Mouse (Mus musculus) liver, embryonic 15.5 days (tissue): ENCODE data around the gene Shc2. TPM values are rescaled to one million over a fixed set of nuclear protein-coding genes. Genes with fewer than 3 reads are reported as not detected.

Experiments
- ATAC-seq: fragments of 200-750 bp; cut with Nextera tagmentation; 2 replicates; pipeline ENCODE4 v1.8.0; 2017; ENCODE audit warnings: moderate number of reproducible peaks, mild to moderate bottlenecking, moderate library complexity; ENCODE audit not compliant: insufficient read depth
- H3K27ac ChIP-seq: fragments of 300-500 bp; sonication (generic); replicated peaks from 2 replicates; pipeline ENCODE4 v1.5.1; 2015; ENCODE audit warnings: mild to moderate bottlenecking, inconsistent platforms
- H3K27me3 ChIP-seq: fragments of 300-500 bp; sonication (generic); 2 replicates; pipeline ENCODE4 v1.6.1; 2015; ENCODE audit warnings: mild to moderate bottlenecking, inconsistent platforms
- H3K36me3 ChIP-seq: fragments of 300-500 bp; sonication (generic); replicated peaks from 2 replicates; pipeline ENCODE4 v1.6.1; 2015; ENCODE audit warnings: moderate library complexity, mild to moderate bottlenecking, inconsistent platforms
- H3K4me1 ChIP-seq: fragments of 300-500 bp; sonication (generic); replicated peaks from 2 replicates; pipeline ENCODE4 v1.6.1; 2015; ENCODE audit warnings: inconsistent platforms
- H3K4me2 ChIP-seq: fragments of 300-500 bp; sonication (generic); 2 replicates; pipeline ENCODE4 v1.6.1; 2015; ENCODE audit warnings: moderate library complexity, mild to moderate bottlenecking, inconsistent platforms
- H3K4me3 ChIP-seq: fragments of 300-500 bp; sonication (generic); replicated peaks from 2 replicates; pipeline ENCODE4 v1.5.1; 2015; ENCODE audit warnings: mild to moderate bottlenecking, inconsistent platforms
- H3K9ac ChIP-seq: fragments of 300-500 bp; sonication (generic); 2 replicates; pipeline ENCODE4 v1.6.1; 2015; ENCODE audit warnings: moderate library complexity, mild to moderate bottlenecking, inconsistent platforms
- H3K9me3 ChIP-seq: fragments of 300-500 bp; sonication (generic); replicated peaks from 2 replicates; pipeline ENCODE4 v1.6.1; 2016; ENCODE audit warnings: inconsistent platforms
- WGBS: fragments of 180-500 bp; shearing (Covaris S2); methylation state at CpG from one replicate; pipeline ENCODE4 v1.1.7; 2015; ENCODE audit warnings: mixed read lengths; ENCODE audit not compliant: insufficient replicate concordance; 5-methylcytosine and 5-hydroxymethylcytosine counted together
- polyA plus RNA-seq: library from polyadenylated mRNA; unstranded; fragments of >200 nt; fragmentation: Nextera tagmentation; extraction: Ambion mirVana; gene quantifications from 2 replicates; pipeline ENCODE4 v1.2.1, GENCODE M21; 2015

Gene Shc2
- polyA plus RNA-seq, 1 experiment from 2014 or later, result 0.10 TPM

DNA sequence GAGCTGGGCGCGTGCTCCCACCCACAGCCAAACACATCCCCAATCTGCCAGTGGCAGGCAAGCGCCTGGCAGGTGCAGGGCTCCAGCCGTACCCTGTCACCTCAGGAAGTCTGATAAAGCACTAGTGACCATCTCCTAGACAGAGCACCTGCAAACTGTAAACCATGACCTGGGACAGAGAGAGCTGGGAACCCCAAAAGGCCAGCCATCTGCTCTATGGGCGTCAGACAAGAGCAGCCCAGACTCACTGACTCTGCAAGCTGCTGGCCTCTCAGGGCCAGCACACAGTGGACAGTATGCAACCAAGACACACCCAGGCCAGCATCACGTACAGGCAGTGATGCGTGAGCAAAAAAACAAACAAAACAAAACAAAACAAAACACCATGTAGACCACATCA lies 58.8 kb downstream of the Shc2 start:
- no peak overlapping the region for H3K4me3 ChIP-seq
- H3K4me1 ChIP-seq, result no peaks in the 10 kb centered on the region
- no peaks in the 10 kb centered on the region for H3K9me3 ChIP-seq
- ATAC-seq, result no peak
- H3K4me2 ChIP-seq, result no peak overlapping the region
- H3K9ac ChIP-seq, result no peak overlapping the region
- 0 out of 2 replicates have a peak, but pooled peaks cover 7% of the 10 kb centered on the region for H3K27me3 ChIP-seq
- H3K27ac ChIP-seq, result no peak overlapping the region
- no peaks in the 10 kb centered on the region for H3K36me3 ChIP-seq
- WGBS, result 58% methylated on average over 7 of the region's 7 CpGs

DNA sequence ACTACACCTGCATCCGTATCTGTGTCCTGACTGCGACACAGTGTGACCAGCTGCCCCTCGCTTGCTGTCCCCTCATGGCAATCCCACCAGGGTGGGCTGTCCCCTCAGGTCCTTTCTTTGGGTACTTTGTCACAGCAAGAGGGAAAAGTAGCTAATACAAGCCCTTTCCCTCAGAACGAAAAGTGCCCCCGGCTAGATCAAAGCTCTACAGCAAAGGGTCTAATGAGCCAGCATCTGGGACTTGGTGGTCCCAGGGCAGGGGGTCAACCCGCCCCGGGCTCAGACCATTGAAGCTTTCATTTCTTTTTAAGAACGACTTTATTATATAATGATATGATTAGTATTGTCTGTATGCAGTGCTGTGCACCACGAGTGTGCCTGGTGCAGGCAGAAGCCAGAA lies 59.4 kb downstream of the Shc2 start:
- H3K27me3 ChIP-seq, result 0 out of 2 replicates have a peak, but pooled peaks cover 7% of the 10 kb centered on the region
- no peaks in the 10 kb centered on the region for H3K36me3 ChIP-seq
- no peak overlapping the region for H3K27ac ChIP-seq
- H3K9me3 ChIP-seq, result no peaks in the 10 kb centered on the region
- no peak overlapping the region for H3K9ac ChIP-seq
- no peak for ATAC-seq
- no peak overlapping the region for H3K4me2 ChIP-seq
- no peak overlapping the region for H3K4me3 ChIP-seq
- H3K4me1 ChIP-seq, result no peaks in the 10 kb centered on the region
- WGBS, result 63% methylated on average over 9 of the region's 9 CpGs

DNA sequence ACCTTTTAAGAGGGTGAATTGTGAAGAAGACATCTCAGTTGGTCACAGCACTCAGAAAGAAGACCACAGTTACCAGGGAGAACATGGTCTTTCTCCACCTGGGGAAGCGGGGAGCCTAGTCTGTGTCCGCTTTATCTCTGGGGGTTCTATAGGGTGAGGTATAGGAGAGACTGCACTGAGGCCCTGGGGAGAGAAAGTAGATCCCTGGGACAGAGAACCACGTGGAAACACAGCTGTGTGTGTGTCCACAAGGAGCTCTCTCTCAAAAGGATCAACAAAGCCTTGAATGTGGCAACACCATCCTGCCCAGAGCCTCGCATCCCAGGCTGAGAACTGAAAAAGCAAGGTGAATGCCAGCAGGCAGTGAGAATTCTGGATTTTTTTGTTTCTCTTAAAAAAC lies 60.3 kb downstream of the Shc2 start:
- H3K27ac ChIP-seq, result no peak overlapping the region
- H3K4me1 ChIP-seq, result no peaks in the 10 kb centered on the region
- H3K4me3 ChIP-seq, result no peak overlapping the region
- 0 out of 2 replicates have a peak, but pooled peaks cover 7% of the 10 kb centered on the region for H3K27me3 ChIP-seq
- no peak for ATAC-seq
- H3K9ac ChIP-seq, result no peak overlapping the region
- H3K4me2 ChIP-seq, result no peak overlapping the region
- no peaks in the 10 kb centered on the region for H3K9me3 ChIP-seq
- 51% methylated on average over 4 of the region's 4 CpGs for WGBS
- H3K36me3 ChIP-seq, result no peaks in the 10 kb centered on the region

DNA sequence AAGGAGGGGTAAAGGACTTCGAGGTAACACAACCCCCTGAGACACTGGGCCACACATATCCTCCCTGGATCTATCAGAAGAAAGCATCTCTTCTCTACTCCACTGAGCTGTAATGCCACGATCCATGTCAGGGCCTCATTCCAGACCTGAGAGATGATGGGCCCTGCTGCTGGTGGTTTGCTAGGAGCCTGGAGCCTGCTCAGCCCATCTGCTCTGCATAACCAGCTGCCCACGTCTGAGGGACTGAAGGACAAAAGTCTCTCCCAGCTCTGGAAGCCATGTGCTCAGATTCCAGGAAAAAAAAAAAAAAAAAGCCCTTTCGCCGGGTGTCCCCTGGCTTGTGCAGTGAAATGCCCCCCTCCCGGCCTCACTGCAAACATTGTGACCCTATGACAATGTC lies 62.0 kb downstream of the Shc2 start:
- 56% methylated on average over 6 of the region's 6 CpGs for WGBS
- 0 out of 2 replicates have a peak, but pooled peaks cover 7% of the 10 kb centered on the region for H3K27me3 ChIP-seq
- H3K36me3 ChIP-seq, result no peaks in the 10 kb centered on the region
- no peaks in the 10 kb centered on the region for H3K9me3 ChIP-seq
- H3K4me3 ChIP-seq, result no peak overlapping the region
- no peak for ATAC-seq
- H3K4me2 ChIP-seq, result no peak overlapping the region
- H3K4me1 ChIP-seq, result no peaks in the 10 kb centered on the region
- no peak overlapping the region for H3K27ac ChIP-seq
- H3K9ac ChIP-seq, result no peak overlapping the region

DNA sequence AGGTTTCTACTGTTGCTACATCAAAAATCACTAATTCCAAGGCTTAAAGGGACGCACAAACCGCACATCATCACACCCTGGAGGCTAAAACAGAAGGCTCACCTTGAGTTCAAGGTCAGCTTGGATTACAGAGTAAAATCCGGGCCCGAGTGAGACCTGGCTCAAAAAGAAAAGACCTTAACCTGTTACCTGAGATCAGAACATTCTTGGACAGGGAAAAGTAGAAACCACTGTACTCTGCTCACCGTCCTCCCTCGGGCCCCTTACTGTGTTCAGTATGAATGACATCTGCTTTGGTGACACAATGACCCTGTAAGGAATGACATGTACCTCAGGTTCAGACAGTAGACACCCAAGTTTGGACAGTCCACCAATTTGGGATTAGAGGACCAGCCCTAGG lies 62.9 kb downstream of the Shc2 start:
- Histone ChIP-seq H3K4me3 (no peak overlapping the region), H3K4me1 (no peaks in the 10 kb centered on the region), H3K9me3 (no peaks in the 10 kb centered on the region), H3K9ac (no peak overlapping the region), H3K27ac (no peak overlapping the region), H3K4me2 (no peak overlapping the region), H3K36me3 (no peaks in the 10 kb centered on the region), H3K27me3 (0 out of 2 replicates have a peak, but pooled peaks cover 6% of the 10 kb centered on the region)
- WGBS, result 67% methylated on average over 6 of the region's 6 CpGs
- ATAC-seq, result no peak

DNA sequence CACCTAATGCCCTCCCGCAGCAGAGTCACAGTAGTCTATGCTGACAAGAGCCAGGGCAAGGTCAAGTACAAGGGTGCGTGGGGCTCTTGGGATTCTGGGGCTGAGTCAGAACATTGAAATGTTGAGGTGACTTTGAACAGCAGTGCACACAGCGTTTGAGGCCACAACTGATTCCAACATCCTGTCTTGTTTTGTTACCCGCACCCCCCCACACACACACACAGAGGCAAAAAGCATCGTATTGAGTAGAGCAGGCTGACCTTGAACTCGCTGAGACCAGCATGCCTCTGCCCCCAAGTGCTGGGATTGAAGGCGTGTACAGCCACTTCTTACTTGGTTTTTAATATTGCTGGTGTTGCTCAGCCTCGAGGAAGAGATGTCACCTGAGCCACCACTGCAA lies 63.4 kb downstream of the Shc2 start:
- H3K9me3 ChIP-seq, result no peaks in the 10 kb centered on the region
- H3K4me3 ChIP-seq, result no peak overlapping the region
- no peak for ATAC-seq
- H3K4me1 ChIP-seq, result no peaks in the 10 kb centered on the region
- 66% methylated on average over 8 of the region's 8 CpGs for WGBS
- H3K4me2 ChIP-seq, result no peak overlapping the region
- H3K9ac ChIP-seq, result no peak overlapping the region
- 0 out of 2 replicates have a peak, but pooled peaks cover 3% of the 10 kb centered on the region for H3K27me3 ChIP-seq
- no peaks in the 10 kb centered on the region for H3K36me3 ChIP-seq
- H3K27ac ChIP-seq, result no peak overlapping the region

DNA sequence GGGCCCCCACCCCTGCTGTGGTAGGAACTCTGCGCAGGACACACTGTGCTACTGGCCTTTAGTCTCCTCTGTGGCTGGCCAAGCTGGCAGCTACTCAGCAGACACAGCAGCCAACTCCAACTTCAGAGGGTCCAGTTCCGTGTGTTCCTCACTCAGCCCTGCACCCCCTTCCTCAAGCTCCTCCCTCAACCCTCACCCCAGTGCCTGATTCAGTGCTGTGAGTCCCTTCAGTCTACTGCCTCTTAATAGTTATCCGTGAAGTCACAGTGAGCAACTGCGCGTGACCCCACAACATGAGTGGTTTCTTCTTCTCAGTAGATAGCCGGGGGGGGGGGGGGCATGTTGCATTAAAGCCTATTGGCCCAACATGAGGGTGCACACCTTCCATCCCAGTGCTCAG lies 64.1 kb downstream of the Shc2 start:
- 76% methylated on average over 6 of the region's 6 CpGs for WGBS
- Histone ChIP-seq H3K4me2 (no peak overlapping the region), H3K4me1 (no peaks in the 10 kb centered on the region), H3K9me3 (no peaks in the 10 kb centered on the region), H3K36me3 (no peaks in the 10 kb centered on the region), H3K4me3 (no peak overlapping the region), H3K27ac (no peak overlapping the region), H3K27me3 (0 out of 2 replicates have a peak, but pooled peaks cover 3% of the 10 kb centered on the region), H3K9ac (no peak overlapping the region)
- ATAC-seq, result no peak

DNA sequence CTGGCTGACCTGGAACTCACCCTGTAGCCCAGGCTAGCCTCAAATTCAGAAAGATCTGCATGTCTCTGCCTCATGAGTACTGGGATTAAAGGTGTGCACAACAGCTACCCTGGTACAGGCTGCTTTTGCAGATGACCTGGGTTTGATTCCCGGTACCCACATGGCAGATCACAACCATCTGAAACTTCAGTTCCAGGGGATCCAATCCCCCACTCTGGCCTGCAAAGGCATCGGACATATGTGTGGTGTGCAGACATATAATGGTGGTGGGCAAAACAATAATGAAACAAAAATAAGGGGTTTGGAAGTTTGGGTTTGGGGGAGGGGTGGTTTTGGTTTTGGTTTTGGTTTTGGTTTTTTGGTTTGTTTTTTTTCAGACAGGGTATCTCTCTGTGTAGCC lies 66.4 kb downstream of the Shc2 start:
- 67% methylated on average over 2 of the region's 2 CpGs for WGBS
- Histone ChIP-seq H3K9ac (no peak overlapping the region), H3K9me3 (no peaks in the 10 kb centered on the region), H3K27ac (no peak overlapping the region), H3K4me2 (no peak overlapping the region), H3K4me3 (no peak overlapping the region), H3K36me3 (no peaks in the 10 kb centered on the region), H3K27me3 (no peaks in the 10 kb centered on the region), H3K4me1 (no peaks in the 10 kb centered on the region)
- no peak for ATAC-seq

DNA sequence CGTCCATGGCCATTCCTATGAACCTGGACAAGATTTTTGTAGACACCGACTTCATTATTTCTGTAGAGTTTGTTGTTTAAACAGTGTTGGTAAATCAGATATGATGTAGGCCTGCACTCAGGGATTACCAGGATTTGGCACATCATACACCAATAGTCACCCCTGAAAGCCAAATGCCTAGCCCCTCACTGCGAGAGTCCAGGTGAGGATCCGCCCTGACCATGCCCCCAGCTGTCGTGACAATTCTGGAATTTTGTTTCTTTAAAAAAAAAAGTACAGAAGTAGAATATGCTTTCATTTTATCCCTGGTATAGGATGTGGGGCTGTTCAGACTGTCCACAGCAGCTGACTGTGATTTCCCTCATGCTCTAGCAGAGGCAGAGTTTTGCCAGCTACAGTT lies 67.8 kb downstream of the Shc2 start:
- ATAC-seq, result no peak
- WGBS, result 77% methylated on average over 5 of the region's 5 CpGs
- H3K27me3 ChIP-seq, result no peaks in the 10 kb centered on the region
- no peaks in the 10 kb centered on the region for H3K9me3 ChIP-seq
- H3K4me1 ChIP-seq, result no peaks in the 10 kb centered on the region
- H3K36me3 ChIP-seq, result no peaks in the 10 kb centered on the region
- no peak overlapping the region for H3K4me2 ChIP-seq
- no peak overlapping the region for H3K27ac ChIP-seq
- H3K4me3 ChIP-seq, result no peak overlapping the region
- no peak overlapping the region for H3K9ac ChIP-seq

Other genes with a start within 250 kb of the Shc2 start
- not detected in 2 replicates for gene Vmn2r83, start 169.2 kb downstream of the Shc2 start, polyA plus RNA-seq
- 21.5 and 26.9 TPM in 2 replicates for gene Plpp2, start 104.1 kb downstream of the Shc2 start, polyA plus RNA-seq
- gene Mier2, start 82.7 kb downstream of the Shc2 start, polyA plus RNA-seq, result 9.9 and 13.3 TPM in 2 replicates
- not detected in 2 replicates for gene Theg, start 50.6 kb downstream of the Shc2 start, polyA plus RNA-seq
- gene C2cd4c, start 23.9 kb downstream of the Shc2 start, polyA plus RNA-seq, result not detected in 2 replicates
- not detected in 2 replicates for gene Odf3l2, start 7.8 kb upstream of the Shc2 start, polyA plus RNA-seq
- 0.26 TPM in 1 of 2 replicates, not detected in the other for gene Madcam1, start 26.6 kb upstream of the Shc2 start, polyA plus RNA-seq
- 21.4 and 23.1 TPM in 2 replicates for gene Tpgs1, start 31.5 kb upstream of the Shc2 start, polyA plus RNA-seq
- 105 and 107 TPM in 2 replicates for gene Cdc34, start 44.3 kb upstream of the Shc2 start, polyA plus RNA-seq
- gene Gzmm, start 51.1 kb upstream of the Shc2 start, polyA plus RNA-seq, result 0.15 and 0.37 TPM in 2 replicates
- 980 and 1,043 TPM in 2 replicates for gene Bsg, start 66.6 kb upstream of the Shc2 start, polyA plus RNA-seq
- gene Hcn2, start 78.7 kb upstream of the Shc2 start, polyA plus RNA-seq, result 0.02 TPM in 1 of 2 replicates, not detected in the other
- 15.6 and 17.7 TPM in 2 replicates for gene Polrmt, start 108.7 kb upstream of the Shc2 start, polyA plus RNA-seq
- gene Fgf22, start 117.2 kb upstream of the Shc2 start, polyA plus RNA-seq, result 0.07 TPM in 1 of 2 replicates, not detected in the other
- 39.6 and 42.0 TPM in 2 replicates for gene Rnf126, start 129.0 kb upstream of the Shc2 start, polyA plus RNA-seq
- gene Fstl3, start 139.4 kb upstream of the Shc2 start, polyA plus RNA-seq, result 0.71 and 1.0 TPM in 2 replicates
- gene Prss57, start 153.0 kb upstream of the Shc2 start, polyA plus RNA-seq, result 7.0 and 7.1 TPM in 2 replicates
- 8.8 and 9.2 TPM in 2 replicates for gene Palm, start 155.7 kb upstream of the Shc2 start, polyA plus RNA-seq
- gene Misp, start 183.1 kb upstream of the Shc2 start, polyA plus RNA-seq, result 0.50 TPM in 2 replicates
- 120 and 133 TPM in 2 replicates for gene Ptbp1, start 216.5 kb upstream of the Shc2 start, polyA plus RNA-seq
- 112 and 131 TPM in 2 replicates for gene Prtn3, start 236.6 kb upstream of the Shc2 start, polyA plus RNA-seq
- 5.8 and 6.1 TPM in 2 replicates for gene Plppr3, start 236.7 kb upstream of the Shc2 start, polyA plus RNA-seq
- gene Elane, start 248.3 kb upstream of the Shc2 start, polyA plus RNA-seq, result 211 and 227 TPM in 2 replicates